Mouse (Mus musculus) lung, embryonic 14.5 days (tissue): ENCODE results near the gene Pcbd2. TPM values are rescaled to one million over a fixed set of nuclear protein-coding genes. Genes with fewer than 3 reads are reported as not detected.

ENCODE experiments used
- ATAC-seq: fragments of 200-750 bp; cut with Nextera tagmentation; 2 replicates; pipeline ENCODE4 v1.8.0; 2017; ENCODE audit warnings: mild to moderate bottlenecking, moderate TSS enrichment, moderate library complexity; ENCODE audit not compliant: insufficient read depth
- DNase-seq: peaks from one replicate; pipeline ENCODE4 v3.0.0-alpha.2; 2015
- H3K27ac ChIP-seq: fragments of 300-500 bp; sonication (generic); 2 replicates; pipeline ENCODE4 v1.5.1; 2014; ENCODE audit warnings: low read depth, mild to moderate bottlenecking, moderate library complexity
- H3K27me3 ChIP-seq: fragments of 300-500 bp; sonication (generic); 2 replicates; pipeline ENCODE4 v1.6.1; 2014; ENCODE audit warnings: low read length, control low read depth; ENCODE audit not compliant: insufficient read depth
- H3K36me3 ChIP-seq: fragments of 300-500 bp; sonication (generic); 2 replicates; pipeline ENCODE4 v1.6.1; 2014; ENCODE audit warnings: control low read depth; ENCODE audit not compliant: insufficient read depth
- H3K4me1 ChIP-seq: fragments of 300-500 bp; sonication (generic); 2 replicates; pipeline ENCODE4 v1.6.1; 2014; ENCODE audit warnings: antibody characterized with exemption, control low read depth; ENCODE audit not compliant: insufficient read depth
- H3K4me2 ChIP-seq: fragments of 300-500 bp; sonication (generic); 2 replicates; pipeline ENCODE4 v1.6.1; 2014; ENCODE audit warnings: mild to moderate bottlenecking
- H3K4me3 ChIP-seq: fragments of 300-500 bp; sonication (generic); 2 replicates; pipeline ENCODE4 v1.5.1; 2014; ENCODE audit warnings: low read depth, low read length
- H3K9ac ChIP-seq: fragments of 300-500 bp; sonication (generic); 2 replicates; pipeline ENCODE4 v1.6.1; 2014
- H3K9me3 ChIP-seq: fragments of 300-500 bp; sonication (generic); 2 replicates; pipeline ENCODE4 v1.6.1; 2016; ENCODE audit warnings: low read depth, low read length, control low read depth
- CTCF ChIP-seq: IDR thresholded peaks from 2 replicates; pipeline ENCODE4 v1.5.1; 2016; ENCODE audit warnings: antibody characterized with exemption, low read depth
- WGBS: fragments of 180-500 bp; shearing (Covaris S2); extraction: QIAGEN DNeasy Blood & Tissue Kit; methylation state at CpG from one replicate; pipeline ENCODE4 v1.1.7; 2014; 5-methylcytosine and 5-hydroxymethylcytosine counted together
- polyA plus RNA-seq: library from polyadenylated mRNA; unstranded; fragments of >200 nt; fragmentation: Nextera tagmentation; extraction: Ambion mirVana; gene quantifications from 2 replicates; pipeline ENCODE4 v1.2.1, GENCODE M21; 2014

The Pcbd2 gene
- polyA plus RNA-seq, 1 experiment from 2014 or later = 59.7 TPM

DNA sequence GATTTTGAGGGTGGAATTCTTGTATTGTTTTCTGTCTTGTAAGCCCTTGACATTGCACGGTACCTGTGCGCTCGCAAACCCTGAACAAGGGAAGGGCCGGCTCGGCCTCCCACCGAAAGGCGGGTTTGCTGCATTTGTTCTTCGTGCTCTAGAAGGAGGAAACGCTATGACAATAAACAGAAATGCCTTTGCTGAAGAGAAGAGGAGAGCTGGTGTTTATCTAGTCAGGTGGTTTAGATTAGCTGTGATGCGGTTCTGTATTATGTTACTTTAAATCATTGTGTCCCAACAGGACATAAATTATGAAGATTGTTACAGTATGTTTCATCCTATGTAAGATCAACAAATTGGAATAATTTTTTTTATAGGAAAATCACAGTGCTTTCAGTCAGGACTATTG, 34.3 kb downstream of the Pcbd2 start:
- Histone ChIP-seq H3K36me3 (no peaks in the 10 kb centered on the region), H3K9ac (no peak overlapping the region), H3K27ac (no peak overlapping the region), H3K4me2 (no peak overlapping the region), H3K27me3 (no peaks in the 10 kb centered on the region), H3K4me3 (no peak overlapping the region), H3K9me3 (no peaks in the 10 kb centered on the region), H3K4me1 (no peaks in the 10 kb centered on the region)
- WGBS = 52% methylated on average over 10 of the region's 10 CpGs
- TF ChIP-seq CTCF = no peak
- DNase-seq (no peak), ATAC-seq (no peak)

DNA sequence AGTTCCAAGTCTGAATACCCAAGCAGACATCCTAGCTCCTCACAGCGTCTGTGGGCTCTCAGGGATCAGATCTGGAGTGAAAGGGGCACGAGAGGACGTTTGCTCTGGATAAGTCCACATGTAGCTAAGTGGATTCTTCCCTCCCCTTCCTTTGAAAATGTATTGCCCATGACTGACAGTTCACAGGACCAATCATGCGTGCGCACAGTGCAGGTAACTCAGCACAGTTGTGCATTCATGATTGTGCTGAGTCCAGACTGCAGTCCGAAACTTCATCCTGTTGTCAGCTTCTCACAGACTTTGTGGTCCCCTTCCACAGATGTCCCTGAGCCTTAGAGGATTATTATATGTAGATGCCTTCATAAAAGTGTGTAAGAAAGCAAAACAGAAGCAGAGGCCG, 47.2 kb downstream of the Pcbd2 start:
- Histone ChIP-seq H3K9me3 (no peaks in the 10 kb centered on the region), H3K4me3 (no peak overlapping the region), H3K4me2 (no peak overlapping the region), H3K27me3 (no peaks in the 10 kb centered on the region), H3K36me3 (no peaks in the 10 kb centered on the region), H3K4me1 (no peaks in the 10 kb centered on the region), H3K9ac (no peak overlapping the region), H3K27ac (no peak overlapping the region)
- no peak for DNase-seq
- WGBS = 78% methylated on average over 7 of the region's 7 CpGs
- no peak for ATAC-seq
- no peak for TF ChIP-seq CTCF

DNA sequence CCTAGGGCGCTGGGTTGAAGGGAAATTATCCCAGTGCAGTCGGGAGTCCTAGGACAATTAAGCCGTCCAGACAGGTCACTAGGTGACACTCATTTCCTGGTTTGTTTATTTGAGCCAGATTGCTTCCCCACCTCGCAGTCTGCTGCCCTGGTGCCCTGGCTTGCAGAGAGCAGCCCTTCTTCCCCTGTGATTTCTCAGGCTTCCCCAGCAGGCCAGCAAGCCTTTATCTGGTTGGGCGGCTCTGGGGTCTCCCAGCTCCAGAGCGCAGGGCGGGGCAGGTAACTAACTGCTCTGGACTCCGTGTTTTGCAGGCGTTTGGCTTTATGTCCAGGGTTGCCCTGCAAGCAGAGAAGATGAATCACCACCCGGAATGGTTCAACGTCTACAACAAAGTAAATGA, 47.9 kb downstream of the Pcbd2 start:
- TF ChIP-seq CTCF = no peak
- Histone ChIP-seq H3K9me3 (no peaks in the 10 kb centered on the region), H3K9ac (no peak overlapping the region), H3K4me2 (no peak overlapping the region), H3K4me3 (no peak overlapping the region), H3K27me3 (no peaks in the 10 kb centered on the region), H3K36me3 (no peaks in the 10 kb centered on the region), H3K27ac (no peak overlapping the region), H3K4me1 (no peaks in the 10 kb centered on the region)
- no peak for ATAC-seq
- WGBS = 21% methylated on average over 11 of the region's 11 CpGs
- peak; percentile 15 for DNase-seq

DNA sequence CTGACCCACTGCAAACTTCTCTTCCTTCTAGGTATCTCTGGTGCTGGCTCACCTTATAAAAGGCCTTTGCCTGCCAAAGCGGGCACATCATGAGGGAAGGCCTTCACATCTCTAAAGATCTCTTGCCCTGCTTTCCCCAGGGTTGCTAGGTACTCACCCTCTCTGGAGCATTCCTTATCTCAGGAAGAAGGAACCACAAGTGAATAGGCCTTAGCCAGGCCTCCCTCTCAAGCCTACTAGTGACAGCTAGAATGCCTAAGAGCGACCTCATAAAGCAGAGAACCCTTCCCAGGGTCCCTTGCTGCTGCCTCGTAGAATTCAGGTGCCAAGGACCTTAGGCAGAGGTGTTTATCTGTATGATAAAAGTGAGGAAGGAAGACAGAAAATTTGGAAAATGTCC, 57.1 kb downstream of the Pcbd2 start, which contains the start of gene Catsper3:
Gene Catsper3 (plus strand): TSS at position 301 of the 400 bp plus-strand sequence.
- Histone ChIP-seq H3K27me3 (no peaks in the 10 kb centered on the region), H3K4me3 (no peak within 1 kb of the TSS), H3K27ac (no peak within 1 kb of the TSS), H3K4me1 (no peaks in the 10 kb centered on the region), H3K36me3 (no peaks in the 10 kb centered on the region), H3K4me2 (no peak within 1 kb of the TSS), H3K9me3 (no peaks in the 10 kb centered on the region), H3K9ac (no peak within 1 kb of the TSS)
- no peak for ATAC-seq
- no peak for TF ChIP-seq CTCF
- WGBS = 71% methylated on average over 3 of the region's 3 CpGs
- no peak for DNase-seq

DNA sequence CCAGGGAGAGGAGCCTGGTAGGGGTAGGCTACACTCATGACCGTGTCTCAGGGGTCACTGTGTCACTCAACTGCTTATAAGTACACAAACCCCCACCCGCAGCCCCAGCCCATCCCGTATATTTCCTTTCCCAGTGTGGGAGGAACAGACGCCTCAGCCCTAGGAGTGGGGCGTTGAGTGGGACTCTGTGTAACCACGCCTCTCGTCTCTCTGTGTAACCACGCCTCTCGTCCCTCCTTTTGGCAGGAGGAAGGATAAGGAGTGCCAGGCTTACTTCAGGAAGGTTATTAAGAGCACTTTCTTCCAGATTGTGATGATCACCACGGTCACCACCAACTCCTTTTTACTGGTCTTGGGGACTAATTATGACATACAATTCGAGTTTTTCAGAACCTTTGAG, 59.0 kb downstream of the Pcbd2 start:
- Histone ChIP-seq H3K27ac (no peak overlapping the region), H3K9me3 (no peaks in the 10 kb centered on the region), H3K36me3 (no peaks in the 10 kb centered on the region), H3K4me2 (no peak overlapping the region), H3K4me1 (no peaks in the 10 kb centered on the region), H3K27me3 (no peaks in the 10 kb centered on the region), H3K4me3 (no peak overlapping the region), H3K9ac (no peak overlapping the region)
- 43% methylated on average over 11 of the region's 11 CpGs for WGBS
- peak; percentile 53 for DNase-seq
- TF ChIP-seq CTCF = no peak
- ATAC-seq = peak; percentile 47

DNA sequence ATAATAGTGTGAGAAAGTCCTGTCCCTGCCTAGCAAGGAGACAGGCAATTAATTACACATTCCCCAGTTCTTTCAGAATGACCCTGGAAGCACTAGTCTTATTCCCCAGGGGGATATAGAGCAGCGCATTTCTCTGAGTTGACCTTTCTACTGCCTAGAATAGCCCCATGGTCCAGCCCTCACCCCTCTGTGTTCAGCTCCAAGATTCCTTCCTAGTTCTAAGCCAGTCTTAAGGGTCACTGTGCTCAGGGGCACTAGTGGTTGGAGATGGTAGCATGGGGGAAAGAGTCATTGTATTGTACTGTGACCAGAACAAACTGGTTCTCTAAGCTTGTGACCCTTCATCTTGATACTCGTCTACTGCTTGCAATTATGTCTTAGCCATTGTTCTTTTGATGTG, 74.1 kb downstream of the Pcbd2 start:
- ATAC-seq = no peak
- Histone ChIP-seq H3K36me3 (no peaks in the 10 kb centered on the region), H3K4me3 (no peak overlapping the region), H3K9me3 (no peaks in the 10 kb centered on the region; the same call in 1 of the 2 replicates), H3K4me1 (no peaks in the 10 kb centered on the region), H3K27ac (no peak overlapping the region), H3K27me3 (no peaks in the 10 kb centered on the region), H3K9ac (no peak overlapping the region), H3K4me2 (no peak overlapping the region)
- no peak for TF ChIP-seq CTCF
- DNase-seq = no peak
- 73% methylated on average over 2 of the region's 2 CpGs for WGBS

DNA sequence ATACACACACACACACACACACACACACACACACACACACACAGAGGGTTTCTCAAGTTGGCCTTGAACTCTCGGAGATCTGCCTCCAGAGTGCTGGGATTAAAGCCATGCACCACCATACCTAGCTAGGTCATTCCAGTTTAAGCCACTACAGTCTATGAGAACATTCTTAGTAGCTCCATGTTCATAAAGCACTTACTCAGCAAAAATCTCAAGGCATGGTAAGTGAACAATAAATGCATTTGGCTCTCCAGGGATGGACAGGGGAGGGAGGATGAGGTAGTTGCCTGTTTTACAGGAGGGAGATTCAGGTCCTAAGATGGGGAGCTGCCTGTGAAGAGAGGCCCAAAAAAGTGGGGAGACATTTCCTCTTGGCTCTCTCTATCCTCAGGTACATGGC, 76.8 kb downstream of the Pcbd2 start:
- WGBS = 85% methylated on average over 1 of the region's 1 CpGs
- Histone ChIP-seq H3K9me3 (no peaks in the 10 kb centered on the region; the same call in 1 of the 2 replicates), H3K4me2 (no peak overlapping the region), H3K4me1 (no peaks in the 10 kb centered on the region), H3K4me3 (no peak overlapping the region), H3K27ac (no peak overlapping the region), H3K9ac (no peak overlapping the region), H3K27me3 (no peaks in the 10 kb centered on the region), H3K36me3 (no peaks in the 10 kb centered on the region)
- TF ChIP-seq CTCF = no peak
- ATAC-seq (no peak), DNase-seq (no peak)
